Comparison of ENCODE assay signal across 14 mouse cellular contexts in genomic region chr1:171223796-171224195, GRCm38 (mm10). TPM values are rescaled to one million over a fixed set of nuclear protein-coding genes. Genes with fewer than 3 reads are reported as not detected.
DNase-seq lines count a peak whose midpoint lies in the region; ATAC-seq and TF ChIP-seq lines count a peak whose summit lies in the region.
"Had no signal": no experiment of that assay in that cellular context is flagged by ENCODE, and none has a peak within 500 bp of the region (broad histone marks: within the 10 kb centered on the region; RNA-seq: fewer than 3 reads in every experiment).

No protein-coding gene starts in this region.

- DNase-seq in heart, adult 11 months, result peak; percentile 90
- DNase-seq in heart, adult 9 months (ENCODE audit: low spot score in 2 of 2), result no peak
- peak; percentile 11 for DNase-seq in induced T-regulatory cell, adult 2 months (ENCODE audit: low read depth)
- no peak for DNase-seq in spleen, adult 18-20 months
- DNase-seq in left cerebral cortex, adult 18-20 months (ENCODE audit: low spot score in 2 of 2), result no peak
- no peak for DNase-seq in spleen, postnatal 4 days (ENCODE audit: low spot score in 2 of 2)
- DNase-seq: cerebellum, adult 18-20 months had no signal

- H3K4me1 ChIP-seq in ES-Bruce4 (ENCODE audit: control insufficient read depth, insufficient read depth, low read length), result peaks cover 6% of the 10 kb centered on the region
- H3K4me1 ChIP-seq in liver, embryonic 15.5 days (replicated peaks), result peaks cover 25% of the 10 kb centered on the region

- TF ChIP-seq CTCF in ES-Bruce4 (IDR thresholded peaks at IDR 0.05; ENCODE audit: low read depth, low read length), result no peak

- no peak for TF ChIP-seq POLR2A in ES-Bruce4 (IDR thresholded peaks at IDR 0.05; ENCODE audit: insufficient read depth, low read length)

- no peak overlapping the region; the same call in 1 of the 2 replicates for H3K4me2 ChIP-seq in liver, embryonic 15.5 days

- H3K9me3 ChIP-seq in ES-Bruce4 (replicated peaks; ENCODE audit: control insufficient read depth, insufficient read depth, low read length, poor library complexity, severe bottlenecking), result no peaks in the 10 kb centered on the region
- no peaks in the 10 kb centered on the region for H3K9me3 ChIP-seq in liver, embryonic 15.5 days (replicated peaks)
- H3K9me3 ChIP-seq: forebrain, embryonic 13.5 days had no signal

- H3K4me3 ChIP-seq in ES-Bruce4 (ENCODE audit: low read depth, low read length), result no peak overlapping the region
- no peak overlapping the region for H3K4me3 ChIP-seq in liver, embryonic 15.5 days (replicated peaks)
- H3K4me3 ChIP-seq: forebrain, embryonic 13.5 days had no signal

- TF ChIP-seq EP300 in ES-Bruce4 (IDR thresholded peaks at IDR 0.05; ENCODE audit: insufficient read depth, low read depth, low read length), result no peak

- 0 out of 2 replicates have a peak overlapping the region, but pooled peaks have one; percentile 10 for H3K27ac ChIP-seq in ES-Bruce4 (ENCODE audit: insufficient read depth, low read length)
- peak overlapping the region; percentile 87 for H3K27ac ChIP-seq in liver, embryonic 15.5 days (replicated peaks)
- H3K27ac ChIP-seq: forebrain, embryonic 13.5 days had no signal

- ATAC-seq in liver, embryonic 15.5 days (ENCODE audit: insufficient read depth), result peak; percentile 21
- ATAC-seq: forebrain, embryonic 13.5 days; intestine, postnatal 0 days had no signal

- H3K27me3 ChIP-seq in ES-Bruce4 (ENCODE audit: control insufficient read depth, insufficient read depth, low read length, poor library complexity, severe bottlenecking), result no peaks in the 10 kb centered on the region
- H3K27me3 ChIP-seq in liver, embryonic 15.5 days, result no peaks in the 10 kb centered on the region
- H3K27me3 ChIP-seq: forebrain, embryonic 13.5 days had no signal

- H3K9ac ChIP-seq in ES-Bruce4 (ENCODE audit: low read depth, poor library complexity, severe bottlenecking), result no peak overlapping the region
- H3K9ac ChIP-seq in liver, embryonic 15.5 days, result no peak overlapping the region
- H3K9ac ChIP-seq: forebrain, embryonic 13.5 days had no signal

- WGBS in liver, embryonic 15.5 days (ENCODE audit: insufficient replicate concordance), result 79% methylated on average over 2 of the region's 2 CpGs

- H3K36me3 ChIP-seq in ES-Bruce4 (ENCODE audit: control insufficient read depth, insufficient read depth, low read length, poor library complexity, severe bottlenecking), result peaks cover 3% of the 10 kb centered on the region; the same call in 1 of the 2 replicates
- H3K36me3 ChIP-seq in liver, embryonic 15.5 days (replicated peaks), result peaks cover 17% of the 10 kb centered on the region

RNA-seq across cellular contexts. Expression of gene Apoa2, which starts 1.1 kb away (rescaled TPM):
- polyA plus RNA-seq in ES-Bruce4 (2011; ENCODE audit: insufficient read depth, insufficient read length, low read depth, missing spikeins), result 18.0 and 19.1 TPM in 2 replicates
- polyA plus RNA-seq in liver, embryonic 15.5 days (2015; fragmentation: Nextera tagmentation; extraction: Ambion mirVana), result 6,467 and 6,641 TPM in 2 replicates
- total RNA-seq in left cerebral cortex, adult 18-20 months (2021), result 1 to 10 TPM; 1.8 to 3.1 TPM
- total RNA-seq: hematopoietic stem cell, adult 5-6 weeks had no signal

RNA-seq across cellular contexts. Expression of gene Tomm40l, which starts 1.5 kb away (rescaled TPM):
- polyA plus RNA-seq in ES-Bruce4 (2011; ENCODE audit: insufficient read depth, insufficient read length, low read depth, missing spikeins), result 18.3 and 25.1 TPM in 2 replicates
- polyA plus RNA-seq in liver, embryonic 15.5 days (2015; fragmentation: Nextera tagmentation; extraction: Ambion mirVana), result 15.8 and 16.2 TPM in 2 replicates
- 10 to 100 TPM; 84.2 to 90.5 TPM for total RNA-seq in left cerebral cortex, adult 18-20 months (2021)

RNA-seq across cellular contexts. Expression of gene Nr1i3, which starts 10.0 kb away (rescaled TPM):
- polyA plus RNA-seq in ES-Bruce4 (2011; ENCODE audit: insufficient read depth, insufficient read length, low read depth, missing spikeins), result not detected in 2 replicates
- 1.1 and 1.5 TPM in 2 replicates for polyA plus RNA-seq in liver, embryonic 15.5 days (2015; fragmentation: Nextera tagmentation; extraction: Ambion mirVana)
- under 1 TPM; 0.12 to 0.14 TPM for total RNA-seq in left cerebral cortex, adult 18-20 months (2021)
- total RNA-seq: adrenal gland, adult 18-20 months had no signal
- polyA plus RNA-seq: spleen, adult 2 months had no signal

RNA-seq across cellular contexts. Expression of gene Fcer1g, which starts 10.4 kb away (rescaled TPM):
- 0.91 TPM in 1 of 2 replicates, not detected in the other for polyA plus RNA-seq in ES-Bruce4 (2011; ENCODE audit: insufficient read depth, insufficient read length, low read depth, missing spikeins)
- polyA plus RNA-seq in liver, embryonic 15.5 days (2015; fragmentation: Nextera tagmentation; extraction: Ambion mirVana), result 115 and 118 TPM in 2 replicates
- total RNA-seq in left cerebral cortex, adult 18-20 months (2021), result 10 to 100 TPM; 13.7 to 14.7 TPM

RNA-seq across cellular contexts. Expression of gene Adamts4, which starts 26.4 kb away (rescaled TPM):
- polyA plus RNA-seq in ES-Bruce4 (2011; ENCODE audit: insufficient read depth, insufficient read length, low read depth, missing spikeins), result 3.5 and 4.3 TPM in 2 replicates
- 0.58 and 0.60 TPM in 2 replicates for polyA plus RNA-seq in liver, embryonic 15.5 days (2015; fragmentation: Nextera tagmentation; extraction: Ambion mirVana)
- 1 to 10 TPM; 5.9 to 8.9 TPM for total RNA-seq in left cerebral cortex, adult 18-20 months (2021)

Comparison
In these comparisons a context has a peak if more than half of its experiments do, and no peak if none do; other contexts are left out.
1. DNase-seq: peak in heart, adult 11 months (single experiment) and induced T-regulatory cell, adult 2 months (single experiment); none in heart, adult 9 months (0 of 2), spleen, adult 18-20 months (0 of 2), left cerebral cortex, adult 18-20 months (0 of 2) and spleen, postnatal 4 days (0 of 2).
2. RNA of gene Apoa2, which starts 1.1 kb away (polyA plus RNA-seq): 6,467 to 6,641 TPM in liver, embryonic 15.5 days; 18.0 to 19.1 TPM in ES-Bruce4; every median in the first group is over 100 times any median in the second.